Mouse (Mus musculus): ENCODE data around the gene Dnmt3a. TPM values are rescaled to one million over a fixed set of nuclear protein-coding genes. Genes with fewer than 3 reads are reported as not detected.

Gene Dnmt3a
- total and polyA plus RNA-seq, 3 experiments = 13.6 to 56.0 (median 50.9) TPM

DNA sequence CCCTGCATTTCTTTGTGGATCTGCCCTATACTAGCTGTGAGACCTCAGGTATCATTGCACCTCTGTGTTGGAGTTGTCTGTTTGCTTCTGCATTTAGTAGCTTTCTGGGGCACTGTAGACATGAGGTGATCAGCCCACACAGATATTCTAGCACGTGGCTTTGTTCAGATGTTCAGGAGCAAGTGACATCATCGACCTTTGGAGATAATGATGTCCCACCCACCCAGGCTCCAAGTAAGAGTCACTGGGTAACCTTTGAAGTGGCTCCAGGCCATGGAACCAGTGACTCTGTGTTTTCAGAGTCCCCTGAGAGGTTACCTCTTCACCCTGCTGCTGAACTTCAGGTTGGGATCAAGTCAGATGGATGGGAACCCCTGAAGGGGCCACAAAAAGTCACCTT lies 29.8 kb downstream of the Dnmt3a start:
- H3K9ac ChIP-seq (ENCODE audit: low read depth, low read length) = no peak overlapping the region
- H3K79me2 ChIP-seq (replicated peaks; ENCODE audit: control insufficient read depth, insufficient read depth, low read length) = no peaks in the 10 kb centered on the region
- H3K27me3 ChIP-seq (ENCODE audit: control insufficient read depth, insufficient read depth, low read length) = no peaks in the 10 kb centered on the region
- H3K4me3 ChIP-seq = no peak overlapping the region
- no peak overlapping the region for H3K27ac ChIP-seq
- TF ChIP-seq CTCF (IDR thresholded peaks at IDR 0.05) (no peak), POLR2A (IDR thresholded peaks at IDR 0.05; ENCODE audit: insufficient read depth, low read depth, low read length) (no peak), EP300 (IDR thresholded peaks at IDR 0.05; ENCODE audit: insufficient read depth, low read depth, low read length) (no peak)
- intact Hi-C loops (cut with DNase I) = loop anchor here (2.0 kb wide), 1 partner anchor 27 kb away; no protein-coding TSS in a partner anchor
- no peaks in the 10 kb centered on the region for H3K36me3 ChIP-seq (ENCODE audit: control insufficient read depth, insufficient read depth, low read length)
- DNase-seq = no peak
- whole genome bisulfite sequencing = 13% methylated on average over 2 of the region's 2 CpGs
- H3K4me1 ChIP-seq (ENCODE audit: control insufficient read depth, insufficient read depth, low read length) = peaks cover 24% of the 10 kb centered on the region

DNA sequence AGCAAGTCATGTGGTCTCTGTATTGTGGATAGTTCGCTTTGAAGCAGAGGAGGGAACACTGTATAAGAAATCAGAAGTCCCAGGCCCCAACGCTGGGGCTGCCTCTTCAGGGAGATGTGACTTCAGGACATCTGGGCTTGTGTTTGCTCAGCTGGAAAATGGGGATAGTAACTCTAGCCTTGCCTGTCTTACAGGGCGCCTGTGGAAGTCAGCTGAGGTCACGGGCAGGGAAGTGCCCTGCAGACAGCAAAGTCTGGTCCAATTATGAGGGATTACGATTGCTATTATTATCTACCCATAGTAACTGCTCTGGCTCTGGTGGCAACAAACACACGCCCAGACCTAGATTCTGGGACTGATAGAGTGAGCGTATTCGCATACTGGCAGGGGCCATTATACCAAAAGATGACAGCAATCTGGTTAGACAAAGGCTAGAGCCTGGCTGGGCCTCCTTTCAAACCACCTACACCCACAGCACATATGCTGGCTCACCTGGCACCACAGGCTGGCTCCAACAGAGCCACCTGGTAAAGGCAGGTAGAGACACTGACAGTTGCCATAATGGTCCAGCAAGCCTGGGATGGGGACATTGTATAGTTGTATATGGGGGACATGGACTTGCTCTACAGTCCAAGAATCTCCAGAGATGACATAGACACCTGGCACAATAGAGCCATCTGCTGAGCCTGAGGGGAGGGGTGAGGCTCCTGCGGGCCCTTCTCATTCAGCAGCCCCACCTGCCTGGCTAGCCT lies 31.4 kb downstream of the Dnmt3a start:
- 48% methylated on average over 9 of the region's 9 CpGs for WGBS

DNA sequence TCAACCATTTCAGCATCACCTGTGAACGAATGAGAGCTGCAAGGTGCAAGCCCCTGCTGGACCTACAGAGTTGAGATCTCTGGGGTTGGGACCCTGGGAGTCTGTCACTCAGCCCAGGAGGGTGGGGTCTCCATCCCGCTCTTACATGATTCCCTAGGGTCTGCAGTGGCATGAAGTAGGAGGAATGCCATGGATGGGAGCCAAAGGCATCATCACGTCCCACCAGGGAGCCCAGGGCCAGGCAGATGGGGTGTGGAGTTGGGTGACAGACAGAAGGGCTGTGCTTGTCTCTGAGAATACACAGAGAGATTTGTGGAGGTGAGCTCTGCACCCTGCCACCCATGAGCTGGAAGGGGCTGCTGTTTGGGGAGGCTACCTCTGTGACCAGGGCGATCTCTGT lies 32.2 kb downstream of the Dnmt3a start:
- no peak for DNase-seq
- H3K27me3 ChIP-seq (ENCODE audit: control insufficient read depth, insufficient read depth, low read length) = no peaks in the 10 kb centered on the region
- no peak overlapping the region for H3K9ac ChIP-seq (ENCODE audit: low read depth, low read length)
- no peaks in the 10 kb centered on the region for H3K79me2 ChIP-seq (replicated peaks; ENCODE audit: control insufficient read depth, insufficient read depth, low read length)
- peaks cover 18% of the 10 kb centered on the region for H3K4me1 ChIP-seq (ENCODE audit: control insufficient read depth, insufficient read depth, low read length)
- no peak for TF ChIP-seq CTCF (IDR thresholded peaks at IDR 0.05)
- no peak for TF ChIP-seq EP300 (IDR thresholded peaks at IDR 0.05; ENCODE audit: insufficient read depth, low read depth, low read length)
- TF ChIP-seq POLR2A (IDR thresholded peaks at IDR 0.05; ENCODE audit: insufficient read depth, low read depth, low read length) = no peak
- WGBS = 62% methylated on average over 4 of the region's 4 CpGs
- intact Hi-C loops (cut with DNase I) = loop anchor here (2.0 kb wide), 1 partner anchor 17 kb away; no protein-coding TSS in a partner anchor
- H3K36me3 ChIP-seq (ENCODE audit: control insufficient read depth, insufficient read depth, low read length) = peaks cover 7% of the 10 kb centered on the region
- H3K27ac ChIP-seq = no peak overlapping the region
- no peak overlapping the region for H3K4me3 ChIP-seq

More for the DNA sequence above, 31.4 kb downstream of the Dnmt3a start:
- no peaks in the 10 kb centered on the region for H3K79me2 ChIP-seq (replicated peaks; ENCODE audit: control insufficient read depth, insufficient read depth, low read length)
- H3K27me3 ChIP-seq (ENCODE audit: control insufficient read depth, insufficient read depth, low read length) = no peaks in the 10 kb centered on the region
- DNase-seq = peak in 1 of 2 experiments; percentile 27
- H3K4me3 ChIP-seq = no peak overlapping the region
- intact Hi-C loops (cut with DNase I) = no loop called here
- peaks cover 24% of the 10 kb centered on the region for H3K4me1 ChIP-seq (ENCODE audit: control insufficient read depth, insufficient read depth, low read length)
- H3K9ac ChIP-seq (ENCODE audit: low read depth, low read length) = no peak overlapping the region
- peaks cover 7% of the 10 kb centered on the region for H3K36me3 ChIP-seq (ENCODE audit: control insufficient read depth, insufficient read depth, low read length)
- TF ChIP-seq CTCF (IDR thresholded peaks at IDR 0.05) (no peak), POLR2A (IDR thresholded peaks at IDR 0.05; ENCODE audit: insufficient read depth, low read depth, low read length) (no peak), EP300 (IDR thresholded peaks at IDR 0.05; ENCODE audit: insufficient read depth, low read depth, low read length) (no peak)
- peak overlapping the region; percentile 26 for H3K27ac ChIP-seq

DNA sequence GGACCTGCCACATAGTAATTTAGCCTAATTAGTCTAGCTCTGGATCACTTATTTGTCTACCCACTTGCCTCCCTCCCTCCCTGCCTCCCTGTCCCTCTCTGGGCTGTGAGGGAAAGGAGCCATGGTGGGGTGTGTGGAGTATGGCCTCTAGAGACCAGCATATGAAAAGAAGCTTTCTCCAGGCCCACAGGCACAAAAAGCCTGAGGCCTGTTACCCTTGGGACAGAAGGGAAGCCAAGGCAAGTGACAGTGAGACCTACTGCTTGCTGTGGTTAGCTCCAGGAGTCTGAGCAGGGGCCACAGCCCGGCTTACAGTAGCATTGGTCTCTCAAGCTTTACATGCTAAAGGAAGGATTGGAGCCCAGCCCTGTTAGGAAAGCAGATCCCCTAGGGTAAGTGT lies 33.9 kb downstream of the Dnmt3a start:
- intact Hi-C loops (cut with DNase I) = loop anchor here (2.0 to 5.0 kb wide), 2 partner anchors 15 to 77 kb away; no protein-coding TSS in a partner anchor
- Histone ChIP-seq H3K4me3 (no peak overlapping the region), H3K36me3 (ENCODE audit: control insufficient read depth, insufficient read depth, low read length) (peaks cover 10% of the 10 kb centered on the region), H3K27me3 (ENCODE audit: control insufficient read depth, insufficient read depth, low read length) (no peaks in the 10 kb centered on the region), H3K27ac (peak overlapping the region; percentile 20; the same call in 1 of the 2 replicates), H3K9ac (ENCODE audit: low read depth, low read length) (no peak overlapping the region), H3K79me2 (replicated peaks; ENCODE audit: control insufficient read depth, insufficient read depth, low read length) (peaks cover 2% of the 10 kb centered on the region; the same call in 1 of the 2 replicates), H3K4me1 (ENCODE audit: control insufficient read depth, insufficient read depth, low read length) (peaks cover 21% of the 10 kb centered on the region)
- TF ChIP-seq POLR2A (IDR thresholded peaks at IDR 0.05; ENCODE audit: insufficient read depth, low read depth, low read length) = no peak
- no peak for TF ChIP-seq CTCF (IDR thresholded peaks at IDR 0.05)
- no peak for TF ChIP-seq EP300 (IDR thresholded peaks at IDR 0.05; ENCODE audit: insufficient read depth, low read depth, low read length)
- WGBS = 83% methylated on average over 1 of the region's 1 CpGs
- no peak for DNase-seq

DNA sequence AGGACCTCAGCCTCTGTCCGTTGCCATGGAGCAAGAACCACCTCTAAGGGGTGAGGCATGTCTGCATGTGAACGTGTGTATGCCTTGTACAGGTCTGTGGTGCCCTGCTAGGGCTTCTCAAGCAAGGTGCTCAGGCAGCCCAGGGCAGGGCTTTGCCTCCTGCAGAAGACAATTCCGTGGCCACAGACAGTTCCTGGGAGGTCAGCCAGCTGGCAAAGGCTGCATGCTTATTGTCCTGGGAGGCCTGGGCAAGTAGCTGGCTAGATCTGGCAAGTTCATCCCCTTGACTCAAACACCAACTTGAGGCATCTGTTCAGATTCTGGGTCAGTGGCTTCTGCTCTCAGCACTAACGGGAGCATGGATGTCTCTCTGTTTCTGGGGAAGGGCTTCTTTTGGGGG lies 35.3 kb downstream of the Dnmt3a start:
- 22% methylated on average over 4 of the region's 4 CpGs for WGBS
- no peak overlapping the region for H3K9ac ChIP-seq (ENCODE audit: low read depth, low read length)
- TF ChIP-seq CTCF (IDR thresholded peaks at IDR 0.05) = no peak
- TF ChIP-seq POLR2A (IDR thresholded peaks at IDR 0.05; ENCODE audit: insufficient read depth, low read depth, low read length) = no peak
- no peak for TF ChIP-seq EP300 (IDR thresholded peaks at IDR 0.05; ENCODE audit: insufficient read depth, low read depth, low read length)
- peaks cover 15% of the 10 kb centered on the region for H3K4me1 ChIP-seq (ENCODE audit: control insufficient read depth, insufficient read depth, low read length)
- peaks cover 2% of the 10 kb centered on the region; the same call in 1 of the 2 replicates for H3K79me2 ChIP-seq (replicated peaks; ENCODE audit: control insufficient read depth, insufficient read depth, low read length)
- peaks cover 10% of the 10 kb centered on the region for H3K36me3 ChIP-seq (ENCODE audit: control insufficient read depth, insufficient read depth, low read length)
- H3K4me3 ChIP-seq = no peak overlapping the region
- H3K27ac ChIP-seq = peak overlapping the region; percentile 13; the same call in 1 of the 2 replicates
- no peaks in the 10 kb centered on the region for H3K27me3 ChIP-seq (ENCODE audit: control insufficient read depth, insufficient read depth, low read length)
- intact Hi-C loops (cut with DNase I) = loop anchor here (5.0 kb wide), 1 partner anchor 79 kb away; no protein-coding TSS in a partner anchor
- peak; percentile 73 to 80 for DNase-seq

DNA sequence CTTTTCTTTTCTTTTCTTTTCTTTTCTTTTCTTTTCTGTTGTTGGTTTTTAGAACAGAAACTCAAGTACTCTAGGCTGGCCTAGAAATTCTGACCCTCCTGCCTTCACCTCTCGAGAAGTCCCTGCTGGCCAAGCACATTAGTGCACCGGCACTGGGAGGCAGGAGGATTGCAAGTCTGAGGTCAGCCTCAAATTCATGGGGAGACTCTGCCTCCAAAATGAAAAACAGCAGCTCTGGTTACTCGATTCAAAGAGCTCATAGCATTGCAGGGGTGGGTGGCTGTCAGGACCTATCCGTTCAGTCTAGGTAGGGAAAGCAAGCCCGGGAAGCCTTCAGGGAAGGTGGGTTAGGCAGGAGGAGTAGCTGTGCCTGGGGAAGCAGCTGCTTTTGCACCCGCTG lies 37.0 kb downstream of the Dnmt3a start:
- H3K79me2 ChIP-seq (replicated peaks; ENCODE audit: control insufficient read depth, insufficient read depth, low read length) = peaks cover 2% of the 10 kb centered on the region; the same call in 1 of the 2 replicates
- WGBS = 55% methylated on average over 6 of the region's 6 CpGs
- intact Hi-C loops (cut with DNase I) = loop anchor here (5.0 kb wide), 1 partner anchor 81 kb away; no protein-coding TSS in a partner anchor
- TF ChIP-seq EP300 (IDR thresholded peaks at IDR 0.05; ENCODE audit: insufficient read depth, low read depth, low read length) (no peak), CTCF (IDR thresholded peaks at IDR 0.05) (peak; percentile 33)
- H3K36me3 ChIP-seq (ENCODE audit: control insufficient read depth, insufficient read depth, low read length) = peaks cover 10% of the 10 kb centered on the region
- no peak overlapping the region for H3K4me3 ChIP-seq
- no peaks in the 10 kb centered on the region for H3K27me3 ChIP-seq (ENCODE audit: control insufficient read depth, insufficient read depth, low read length)
- peaks cover 15% of the 10 kb centered on the region for H3K4me1 ChIP-seq (ENCODE audit: control insufficient read depth, insufficient read depth, low read length)
- DNase-seq = no peak
- H3K9ac ChIP-seq (ENCODE audit: low read depth, low read length) = no peak overlapping the region
- H3K27ac ChIP-seq = no peak overlapping the region; the same call in 1 of the 2 replicates
